Mouse (Mus musculus): ENCODE measurements around the gene Btbd16. TPM values are rescaled to one million over a fixed set of nuclear protein-coding genes. Genes with fewer than 3 reads are reported as not detected.

Btbd16 gene
- total and polyA plus RNA-seq, 2 experiments from 2014 or later, result 0.10 to 0.41 TPM

GRCm38 (mm10) chr7:130866640-130867039 is 92.8 kb downstream of the Btbd16 start:
- Histone ChIP-seq H3K27me3 (ENCODE audit: insufficient read depth, low read length) (no peaks in the 10 kb centered on the region; the same call in 1 of the 2 replicates), H3K4me3 (ENCODE audit: low read depth, low read length) (peak overlapping the region; percentile 85), H3K36me3 (ENCODE audit: insufficient read depth) (no peaks in the 10 kb centered on the region), H3K9ac (peak overlapping the region; percentile 87), H3K4me1 (ENCODE audit: insufficient read depth) (peaks cover 7% of the 10 kb centered on the region; the same call in 1 of the 2 replicates), H3K4me2 (ENCODE audit: low read depth) (peak overlapping the region; percentile 72), H3K27ac (ENCODE audit: low read depth, low read length) (peak overlapping the region; percentile 91), H3K9me3 (ENCODE audit: low read length) (no peaks in the 10 kb centered on the region)
- 5% methylated on average over 13 of the region's 13 CpGs for WGBS
- ATAC-seq (no peak), DNase-seq (no peak)
- no peak for TF ChIP-seq CTCF (IDR thresholded peaks at IDR 0.05; ENCODE audit: low read depth)

- no peaks in the 10 kb centered on the region; the same call in 1 of the 2 replicates for H3K27me3 ChIP-seq (ENCODE audit: insufficient read depth, low read length)
- H3K4me2 ChIP-seq (ENCODE audit: low read depth), result peak overlapping the region; percentile 72
- H3K36me3 ChIP-seq (ENCODE audit: insufficient read depth), result no peaks in the 10 kb centered on the region
- H3K4me3 ChIP-seq (ENCODE audit: low read depth, low read length), result peak overlapping the region; percentile 85
- H3K4me1 ChIP-seq (ENCODE audit: insufficient read depth), result peaks cover 7% of the 10 kb centered on the region; the same call in 1 of the 2 replicates
- DNase-seq, result no peak
- ATAC-seq, result no peak
- H3K9me3 ChIP-seq (ENCODE audit: low read length), result no peaks in the 10 kb centered on the region
- 73% methylated on average over 3 of the region's 3 CpGs for WGBS
- H3K27ac ChIP-seq (ENCODE audit: low read depth, low read length), result no peak overlapping the region
- no peak for TF ChIP-seq CTCF (IDR thresholded peaks at IDR 0.05; ENCODE audit: low read depth)
- H3K9ac ChIP-seq, result no peak overlapping the region
Measured at GRCm38 (mm10) chr7:130867256-130867655, 93.4 kb downstream of the Btbd16 start.

Other genes with a start within 250 kb of the Btbd16 start
- 52.5 and 58.6 TPM in 2 replicates for gene Nsmce4a, start 201.0 kb upstream of the Btbd16 start, total RNA-seq (2014; rRNA removed)
- 76.8 and 87.6 TPM in 2 replicates for gene Nsmce4a, start 201.0 kb upstream of the Btbd16 start, polyA plus RNA-seq (2015; fragmentation: Nextera tagmentation; extraction: Ambion mirVana)
- gene Tacc2, start 196.6 kb upstream of the Btbd16 start, total RNA-seq (2014; rRNA removed), result 49.1 and 54.1 TPM in 2 replicates
- 51.3 and 60.9 TPM in 2 replicates for gene Tacc2, start 196.6 kb upstream of the Btbd16 start, polyA plus RNA-seq (2015; fragmentation: Nextera tagmentation; extraction: Ambion mirVana)
- 84.6 and 112 TPM in 2 replicates for gene Plekha1, start 91.7 kb downstream of the Btbd16 start, total RNA-seq (2014; rRNA removed)
- gene Plekha1, start 91.7 kb downstream of the Btbd16 start, polyA plus RNA-seq (2015; fragmentation: Nextera tagmentation; extraction: Ambion mirVana), result 38.7 and 47.7 TPM in 2 replicates
- gene Htra1, start 162.0 kb downstream of the Btbd16 start, total RNA-seq (2014; rRNA removed), result 30.4 and 36.2 TPM in 2 replicates
- 31.7 and 37.3 TPM in 2 replicates for gene Htra1, start 162.0 kb downstream of the Btbd16 start, polyA plus RNA-seq (2015; fragmentation: Nextera tagmentation; extraction: Ambion mirVana)